Mouse (Mus musculus) layer of hippocampus, adult 2 months (tissue): ENCODE measurements around the gene Dip2b. TPM values are rescaled to one million over a fixed set of nuclear protein-coding genes. Genes with fewer than 3 reads are reported as not detected.

Experiments used
- DNase-seq, 2 experiments: peaks; one replicate each; pipeline ENCODE4 v3.0.0; 2022; ENCODE audit warnings: low spot score in 2 of 2
- H3K27ac ChIP-seq: fragments of 200-600 bp; 2 replicates; pipeline ENCODE4 v1.8.1; 2022
- H3K4me3 ChIP-seq: fragments of 200-600 bp; 2 replicates; pipeline ENCODE4 v1.8.1; 2022; ENCODE audit warnings: mild to moderate bottlenecking
- CTCF ChIP-seq: fragments of 200-600 bp; conservative IDR thresholded peaks from 2 replicates; pipeline ENCODE4 v1.8.1; 2022; ENCODE audit warnings: antibody characterized with exemption, mild to moderate bottlenecking, moderate library complexity
- total RNA-seq, 2 experiments: library from RNA; stranded (reverse); gene quantifications; 2 replicates each; pipeline ENCODE4 v1.2.3; 2021

The Dip2b gene
- total RNA-seq, 2 experiments from 2014 or later = 47.7 to 51.3 TPM

DNA sequence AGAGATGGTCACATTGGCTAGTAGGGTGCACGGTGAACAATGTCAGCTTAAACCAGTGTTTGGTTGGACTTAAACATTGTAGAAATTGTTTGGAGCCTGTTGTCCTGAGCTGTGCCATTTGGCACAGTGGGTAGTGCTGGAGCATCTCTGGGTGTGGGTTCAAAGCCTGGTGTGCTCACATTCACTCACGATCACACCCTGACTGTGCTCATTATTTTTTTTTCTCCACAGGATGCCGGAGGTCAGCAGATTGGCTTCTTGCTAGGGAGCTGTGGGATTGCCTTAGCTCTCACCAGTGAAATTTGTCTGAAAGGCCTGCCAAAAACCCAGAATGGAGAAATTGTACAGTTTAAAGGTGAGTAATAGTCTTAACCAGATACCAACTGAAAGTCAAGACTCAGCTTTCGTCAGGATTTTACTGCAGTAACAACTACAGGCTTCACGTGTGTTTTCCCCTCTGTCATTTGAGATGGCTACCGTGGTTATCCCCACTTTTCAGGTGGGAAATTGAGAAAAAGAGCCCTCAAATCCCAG lies 123.3 kb downstream of the Dip2b start:
- no peak overlapping the region for H3K4me3 ChIP-seq
- no peak for TF ChIP-seq CTCF
- H3K27ac ChIP-seq = no peak overlapping the region
- DNase-seq = no peak

DNA sequence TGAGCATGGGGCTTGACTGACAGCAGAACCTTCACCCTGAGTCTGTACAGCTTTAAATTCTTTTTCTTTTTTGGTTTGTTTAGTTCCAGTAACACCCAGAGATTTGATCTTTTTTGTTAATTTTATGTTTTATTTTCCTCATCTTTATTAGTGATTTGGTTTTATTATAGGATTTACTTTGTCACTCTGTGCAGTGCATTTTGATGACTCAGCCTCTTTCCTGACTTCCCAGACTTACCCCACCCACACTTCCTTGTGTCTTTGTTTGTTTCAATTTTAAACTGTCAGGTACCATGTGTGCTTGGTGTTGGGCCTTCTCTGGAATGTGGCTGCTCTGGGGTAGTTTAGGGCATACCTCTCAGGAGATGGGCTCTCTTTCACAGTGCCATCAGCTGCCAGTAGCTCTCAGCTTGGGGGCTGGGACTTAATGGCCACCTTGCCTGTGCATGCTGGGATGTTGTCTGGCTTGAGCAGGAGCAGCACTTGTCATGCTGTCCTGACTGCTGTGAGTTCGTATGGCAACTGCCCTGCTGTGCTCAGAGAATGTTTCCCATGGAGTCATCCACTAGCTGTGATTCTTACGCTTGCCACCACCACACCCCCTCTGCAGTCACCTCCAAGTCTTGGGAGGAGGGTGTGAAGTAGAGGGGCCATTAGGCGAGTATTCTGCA lies 125.1 kb downstream of the Dip2b start:
- Histone ChIP-seq H3K4me3 (no peak overlapping the region), H3K27ac (peak overlapping the region; percentile 32; the same call in 1 of the 2 replicates)
- no peak for TF ChIP-seq CTCF
- DNase-seq = no peak

DNA sequence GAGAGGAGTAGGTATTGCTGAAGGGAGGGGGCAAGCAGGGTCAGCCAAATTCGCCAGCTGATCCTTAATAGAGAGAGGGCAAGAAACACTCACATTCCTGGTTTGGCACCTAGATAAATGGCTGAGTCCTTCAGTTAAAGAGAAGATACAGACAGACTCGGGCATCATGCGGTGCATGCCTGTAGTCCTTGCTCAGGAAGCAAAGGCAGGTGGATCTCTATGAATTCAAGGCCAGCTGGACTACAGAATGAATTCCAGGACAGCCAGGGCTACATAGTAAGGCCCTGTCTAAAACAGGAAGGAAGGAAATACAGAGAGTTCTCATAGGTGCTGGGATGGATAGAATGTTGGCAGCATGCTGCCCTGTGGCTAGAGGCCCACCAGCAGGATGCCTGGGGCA lies 128.0 kb downstream of the Dip2b start:
- TF ChIP-seq CTCF = no peak

DNA sequence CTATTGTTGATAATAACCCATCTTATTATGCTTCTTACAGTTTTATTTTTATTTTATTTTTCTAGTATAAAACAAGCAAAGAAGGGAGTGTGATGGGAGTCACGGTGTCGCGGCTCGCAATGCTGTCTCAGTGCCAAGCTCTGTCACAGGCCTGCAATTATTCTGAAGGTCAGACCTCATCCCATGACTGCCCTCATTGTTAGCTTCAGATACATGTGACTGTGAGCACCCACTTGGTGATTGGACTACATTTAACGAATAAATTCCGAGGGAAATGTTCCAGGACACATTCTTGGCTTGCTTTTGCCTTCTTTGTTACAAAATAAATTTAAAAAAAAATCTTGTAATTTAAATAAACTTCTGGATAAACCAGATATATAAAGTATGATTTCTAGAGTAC lies 129.3 kb downstream of the Dip2b start:
- Histone ChIP-seq H3K27ac (peak overlapping the region; percentile 65), H3K4me3 (no peak overlapping the region)
- TF ChIP-seq CTCF = no peak
- DNase-seq = no peak

More for the DNA sequence above, 128.0 kb downstream of the Dip2b start:
- Histone ChIP-seq H3K4me3 (no peak overlapping the region), H3K27ac (peak overlapping the region; percentile 65)
- no peak for DNase-seq

DNA sequence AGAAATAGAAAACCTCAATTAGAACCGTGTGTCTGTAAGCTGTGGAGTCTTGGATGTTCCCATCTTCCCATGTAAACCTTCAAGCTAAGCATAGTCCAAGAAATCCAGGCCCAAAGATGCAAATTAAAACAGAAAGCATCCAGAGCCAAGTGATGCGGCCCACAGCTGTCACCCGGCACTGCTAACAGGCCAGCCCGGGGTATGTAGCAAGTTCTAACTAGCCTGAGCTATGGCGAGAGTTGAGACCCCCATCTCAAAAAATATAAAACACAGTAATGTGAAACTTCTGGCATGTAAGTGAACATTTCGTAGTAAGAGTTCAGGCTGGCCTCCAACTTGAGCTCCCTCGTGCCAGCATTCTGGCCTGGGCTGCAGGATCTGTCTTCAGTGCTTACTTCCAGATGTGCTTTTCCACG lies 129.7 kb downstream of the Dip2b start:
- TF ChIP-seq CTCF = no peak
- no peak overlapping the region for H3K4me3 ChIP-seq
- H3K27ac ChIP-seq = peak overlapping the region; percentile 65
- DNase-seq = no peak

DNA sequence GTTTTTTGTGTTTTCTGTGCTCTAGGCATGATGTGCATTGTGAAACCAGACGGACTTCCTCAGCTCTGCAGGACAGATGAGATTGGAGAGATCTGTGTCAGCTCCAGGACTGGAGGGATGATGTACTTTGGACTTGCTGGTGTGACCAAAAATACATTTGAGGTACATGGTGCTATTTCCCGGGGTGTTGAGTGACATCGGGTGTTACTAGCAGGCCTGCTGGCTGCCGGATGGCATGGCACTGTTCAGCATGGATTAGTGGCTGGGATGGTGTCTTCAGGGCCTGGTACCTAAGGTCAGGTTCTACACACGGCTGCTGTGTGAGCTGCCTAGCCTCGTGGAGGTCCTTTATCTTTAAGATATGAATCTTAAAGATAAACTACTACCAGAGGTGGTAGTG lies 136.7 kb downstream of the Dip2b start:
- TF ChIP-seq CTCF = no peak

DNA sequence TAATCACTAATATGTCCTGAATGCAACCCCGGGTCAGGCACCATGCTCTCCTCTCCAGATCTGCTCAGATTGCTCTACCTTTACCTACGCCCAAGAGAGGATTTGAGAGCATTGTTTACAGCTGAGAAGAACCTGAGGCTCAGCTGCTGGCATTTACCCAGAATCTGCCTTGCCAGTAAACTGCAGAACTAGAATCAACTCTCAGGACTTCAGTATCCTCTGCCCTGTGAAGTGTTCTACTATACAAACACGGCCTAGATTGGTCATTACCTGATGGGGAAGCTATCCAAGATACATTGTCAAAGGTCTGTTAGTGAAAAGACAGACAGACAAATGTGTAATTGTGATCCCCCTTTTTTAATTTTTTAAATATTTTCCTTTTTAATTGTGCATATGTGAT lies 138.7 kb downstream of the Dip2b start:
- no peak for DNase-seq

More for the DNA sequence above, 136.7 kb downstream of the Dip2b start:
- no peak overlapping the region for H3K4me3 ChIP-seq
- no peak for DNase-seq
- H3K27ac ChIP-seq = peak overlapping the region; percentile 23; the same call in 1 of the 2 replicates

DNA sequence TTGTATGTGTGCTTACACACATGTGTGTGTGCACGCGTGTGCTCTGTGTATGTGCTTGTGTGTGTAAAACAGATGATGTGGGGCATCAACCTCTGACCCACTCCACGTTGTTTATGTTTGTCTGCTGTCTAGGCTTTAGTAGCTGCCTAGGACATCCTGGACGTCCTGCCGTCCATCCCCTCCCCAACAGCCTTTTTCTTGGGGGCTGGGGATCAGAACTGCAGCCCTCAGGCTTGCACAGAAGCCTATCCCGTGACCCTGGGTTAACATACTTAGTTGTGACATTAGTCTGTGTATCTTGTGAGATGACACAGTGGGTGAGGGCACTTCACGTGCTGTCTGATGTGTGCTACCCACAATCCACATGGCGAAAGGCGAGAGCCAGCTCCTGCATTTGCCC lies 139.1 kb downstream of the Dip2b start:
- TF ChIP-seq CTCF = no peak
- Histone ChIP-seq H3K27ac (no peak overlapping the region), H3K4me3 (no peak overlapping the region)
- DNase-seq = no peak

More for the DNA sequence above, 138.7 kb downstream of the Dip2b start:
- TF ChIP-seq CTCF = no peak
- Histone ChIP-seq H3K27ac (no peak overlapping the region), H3K4me3 (no peak overlapping the region)

DNA sequence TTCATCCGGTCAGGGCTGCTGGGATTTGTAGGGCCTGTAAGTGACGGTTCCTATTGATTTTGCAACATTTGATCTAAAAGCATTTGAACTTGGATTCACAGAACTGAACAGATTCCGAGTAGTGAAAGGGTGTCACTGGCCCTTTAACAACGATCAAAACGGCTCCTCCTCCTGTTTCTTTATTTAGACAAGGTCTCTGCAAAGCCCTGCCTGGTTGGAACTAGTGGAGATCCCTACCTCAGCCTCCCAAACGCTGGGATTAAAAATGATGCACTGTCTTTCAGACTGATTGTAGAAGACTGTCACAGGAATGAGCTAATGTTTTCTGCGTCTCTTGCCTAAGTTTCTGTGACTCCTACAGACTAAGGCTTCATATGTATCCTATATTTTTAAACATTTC lies 140.0 kb downstream of the Dip2b start:
- Histone ChIP-seq H3K27ac (no peak overlapping the region), H3K4me3 (no peak overlapping the region)
- no peak for DNase-seq
- no peak for TF ChIP-seq CTCF

DNA sequence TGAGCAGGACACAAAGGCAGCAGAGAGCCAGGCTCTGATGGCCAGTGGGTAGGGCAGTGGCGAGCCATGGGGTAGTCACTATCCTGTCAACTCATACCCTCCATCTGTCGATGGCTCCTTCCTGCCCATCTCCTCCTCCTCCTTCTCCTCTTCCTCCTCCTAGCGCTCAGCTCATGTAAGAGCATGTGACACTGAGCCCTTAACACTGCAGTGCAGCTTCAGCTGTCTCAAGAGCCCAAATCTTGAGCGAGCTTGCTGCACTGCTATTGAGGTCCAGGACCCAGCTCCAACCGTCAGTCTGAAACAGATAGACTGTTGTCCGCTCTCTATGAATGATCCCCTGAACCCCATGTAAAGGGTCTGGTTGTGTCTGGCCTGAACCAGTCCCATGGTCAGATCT lies 141.2 kb downstream of the Dip2b start:
- H3K27ac ChIP-seq = peak overlapping the region; percentile 60
- no peak for TF ChIP-seq CTCF
- H3K4me3 ChIP-seq = no peak overlapping the region
- no peak for DNase-seq

DNA sequence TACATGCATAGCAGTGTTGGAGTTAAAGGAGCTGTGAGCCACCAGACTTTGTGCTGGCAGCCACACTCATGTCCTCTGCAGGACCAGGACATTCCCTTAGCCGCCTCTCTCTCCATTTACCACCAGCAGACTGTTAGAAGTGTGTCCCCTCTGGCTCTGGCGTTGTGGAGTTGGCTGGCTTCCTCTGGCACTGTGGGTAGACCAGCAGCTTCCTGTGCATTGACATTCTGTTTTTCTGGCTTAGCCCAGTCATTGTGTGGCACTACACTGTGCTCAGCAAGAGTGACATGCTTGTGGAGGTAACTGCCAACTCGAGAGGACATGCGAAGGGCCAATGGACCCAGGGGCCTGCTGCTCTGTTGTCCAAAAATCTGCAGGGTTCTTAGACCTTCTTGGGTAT lies 141.8 kb downstream of the Dip2b start:
- peak overlapping the region; percentile 60 for H3K27ac ChIP-seq
- no peak for TF ChIP-seq CTCF
- DNase-seq = no peak
- H3K4me3 ChIP-seq = no peak overlapping the region

DNA sequence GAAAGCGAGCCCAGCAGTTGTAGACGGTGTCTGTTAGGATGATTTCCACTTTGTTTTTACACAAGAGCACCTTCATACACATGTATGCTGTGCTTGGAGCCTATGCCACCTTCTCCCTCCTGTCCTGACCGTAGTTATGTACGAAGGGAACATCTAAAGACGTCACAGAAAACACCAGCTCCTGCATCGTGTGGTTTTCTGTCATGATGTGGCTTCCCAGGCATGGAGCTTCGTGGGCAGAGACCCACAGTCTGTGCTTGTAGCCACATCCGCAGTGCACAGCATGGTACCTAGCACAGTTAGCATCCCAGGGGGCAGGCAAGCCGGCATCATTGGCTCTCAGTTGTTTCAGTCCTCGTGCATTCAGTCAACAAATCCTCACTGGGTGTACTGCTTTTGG lies 143.4 kb downstream of the Dip2b start:
- Histone ChIP-seq H3K4me3 (no peak overlapping the region), H3K27ac (no peak overlapping the region)
- no peak for DNase-seq
- TF ChIP-seq CTCF = no peak

DNA sequence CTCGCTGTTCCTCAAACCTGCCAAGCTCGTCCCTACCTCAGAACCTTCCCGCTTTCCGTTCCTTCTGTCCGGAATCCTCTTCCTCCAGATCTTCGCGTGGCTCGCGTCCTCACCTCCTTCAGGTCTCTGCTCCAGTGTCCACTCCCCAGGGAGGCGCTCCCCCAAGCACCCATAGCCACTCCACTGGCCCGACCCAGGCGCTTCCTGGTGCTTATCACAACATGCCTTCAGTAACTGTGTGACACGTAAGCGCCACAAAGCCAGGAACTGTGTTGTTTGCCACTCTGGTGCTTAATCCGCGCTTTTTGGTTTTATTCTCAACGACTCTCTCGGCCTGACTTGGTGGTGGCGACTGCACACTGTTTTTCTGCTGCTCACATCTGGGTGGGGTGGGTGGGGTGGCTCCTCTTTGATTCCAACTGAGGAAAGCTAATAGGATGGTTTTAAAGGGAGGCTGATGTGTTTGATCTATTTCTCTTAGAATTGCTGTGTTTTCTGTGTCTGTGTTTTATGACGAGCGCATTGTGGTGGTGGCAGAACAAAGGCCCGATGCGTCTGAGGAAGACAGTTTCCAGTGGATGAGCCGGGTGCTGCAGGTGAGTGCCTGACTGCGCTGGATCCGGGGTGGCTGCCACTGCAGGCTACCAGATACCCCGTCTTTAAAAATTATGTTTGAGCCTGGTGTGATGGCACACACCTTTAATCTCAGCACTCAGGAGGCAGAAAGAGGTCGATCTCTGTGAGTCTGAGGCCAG lies 144.2 kb downstream of the Dip2b start:
- H3K4me3 ChIP-seq = no peak overlapping the region
- no peak for TF ChIP-seq CTCF
- H3K27ac ChIP-seq = no peak overlapping the region
- DNase-seq = no peak

DNA sequence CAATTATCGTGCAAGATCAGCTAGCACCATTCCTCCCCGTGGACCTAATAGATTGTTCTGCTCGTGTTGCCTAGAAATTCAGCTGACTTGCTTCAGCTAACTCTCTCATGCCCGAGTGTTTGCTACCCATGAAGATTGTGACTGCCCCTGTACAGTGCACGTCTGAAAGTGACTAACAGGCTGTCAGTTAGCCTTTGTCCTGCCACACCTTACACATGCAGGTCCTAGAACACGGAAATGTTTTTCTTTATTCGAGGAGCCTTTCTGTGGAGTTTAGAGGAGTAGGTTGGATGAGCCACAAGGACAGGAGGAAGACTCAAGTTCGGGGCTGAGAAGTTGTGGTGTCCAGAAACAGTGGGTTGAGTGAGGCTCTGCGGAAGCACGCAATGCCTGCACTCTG lies 145.0 kb downstream of the Dip2b start:
- TF ChIP-seq CTCF = no peak
- H3K4me3 ChIP-seq = no peak overlapping the region
- no peak overlapping the region for H3K27ac ChIP-seq
- DNase-seq = no peak
